Mouse (Mus musculus): ENCODE data around the gene Svop. TPM values are rescaled to one million over a fixed set of nuclear protein-coding genes. Genes with fewer than 3 reads are reported as not detected.

Gene Svop
- total RNA-seq, 2 experiments from 2014 or later: 172 to 190 TPM

DNA sequence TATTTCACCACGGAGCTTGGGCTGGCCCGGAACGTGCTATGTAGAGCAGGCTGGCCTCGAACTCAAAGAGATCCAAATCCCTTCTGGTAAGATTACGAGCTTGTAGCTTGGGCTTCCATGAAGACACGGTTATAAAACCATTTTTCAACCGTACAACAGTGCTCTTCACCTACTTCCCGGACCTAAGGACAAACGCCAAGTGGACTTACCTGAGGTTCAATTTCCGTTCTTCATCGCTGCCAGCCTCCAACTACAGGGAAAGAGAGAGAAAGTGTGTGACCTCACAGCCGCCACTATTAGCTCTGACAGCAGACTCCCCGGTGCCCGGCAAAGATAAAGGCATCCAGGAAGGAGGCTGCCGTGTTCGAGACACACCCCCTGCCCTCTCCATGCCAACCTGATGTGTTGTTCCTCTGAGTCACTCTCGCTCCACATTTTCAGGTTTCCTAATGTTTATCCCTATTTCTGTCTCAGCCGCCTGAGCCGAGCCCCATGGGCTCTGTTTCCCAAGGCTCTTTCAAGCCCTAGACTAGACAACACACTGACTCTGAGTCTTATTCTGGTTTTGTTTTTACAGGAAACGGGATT, 101.8 kb downstream of the Svop start:
- DNase-seq (ENCODE audit: extremely low spot score in 1 of 2, low spot score in 2 of 2): no peak
- Histone ChIP-seq H3K4me3 (no peak overlapping the region), H3K27ac (no peak overlapping the region)
- intact Hi-C loops (cut with DNase I): loop anchor here (5.0 kb wide), 1 partner anchor 32 kb away; no protein-coding TSS in a partner anchor
- TF ChIP-seq CTCF (IDR thresholded peaks at IDR 0.05): no peak

GRCm38 (mm10) chr5:113986182-113986961, 105.0 kb downstream of the Svop start:
- H3K4me3 ChIP-seq: no peak overlapping the region
- no peak for DNase-seq (ENCODE audit: extremely low spot score in 1 of 2, low spot score in 2 of 2)
- intact Hi-C loops (cut with DNase I): no loop called here
- no peak overlapping the region for H3K27ac ChIP-seq
- TF ChIP-seq CTCF (IDR thresholded peaks at IDR 0.05): no peak; the same call in none of the 2 replicates

DNA sequence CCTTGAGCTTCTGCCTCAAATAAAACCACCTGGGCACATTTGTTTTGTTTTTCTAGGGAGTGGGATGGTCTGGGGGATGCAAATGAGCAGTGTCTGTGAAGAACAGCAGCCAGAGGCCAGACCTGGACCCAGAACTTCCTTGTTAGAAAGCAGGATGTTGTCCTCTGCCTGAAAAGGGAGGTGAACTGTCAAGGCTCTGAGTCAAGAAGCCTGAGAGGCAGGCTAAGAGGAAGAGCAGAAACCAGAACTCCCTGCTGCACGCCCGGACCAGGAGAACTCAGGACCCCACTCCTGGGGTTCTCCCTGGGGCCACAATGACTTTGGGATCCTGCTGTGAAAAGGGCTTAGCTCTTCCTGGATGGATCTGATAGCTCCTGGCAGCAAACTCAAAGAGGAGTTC, 105.6 kb downstream of the Svop start:
- no peak for DNase-seq (ENCODE audit: extremely low spot score in 1 of 2, low spot score in 2 of 2)
- TF ChIP-seq CTCF (IDR thresholded peaks at IDR 0.05): no peak
- intact Hi-C loops (cut with DNase I): no loop called here
- no peak overlapping the region for H3K4me3 ChIP-seq
- no peak overlapping the region for H3K27ac ChIP-seq

GRCm38 (mm10) chr5:113984025-113984740, 107.2 kb downstream of the Svop start:
- TF ChIP-seq CTCF (IDR thresholded peaks at IDR 0.05): no peak
- Histone ChIP-seq H3K4me3 (no peak overlapping the region), H3K27ac (no peak overlapping the region)
- DNase-seq (ENCODE audit: extremely low spot score in 1 of 2, low spot score in 2 of 2): no peak
- intact Hi-C loops (cut with DNase I): no loop called here

- H3K27ac ChIP-seq: no peak overlapping the region
- intact Hi-C loops (cut with DNase I): no loop called here
- no peak overlapping the region for H3K4me3 ChIP-seq
- no peak for TF ChIP-seq CTCF (IDR thresholded peaks at IDR 0.05)
- DNase-seq (ENCODE audit: extremely low spot score in 1 of 2, low spot score in 2 of 2): no peak
These were observed 107.8 kb downstream of the Svop start for GRCm38 (mm10) chr5:113983541-113983940.

GRCm38 (mm10) chr5:113981843-113982242, 109.5 kb downstream of the Svop start:
- intact Hi-C loops (cut with DNase I): no loop called here
- TF ChIP-seq CTCF (IDR thresholded peaks at IDR 0.05): no peak
- Histone ChIP-seq H3K4me3 (no peak overlapping the region), H3K27ac (no peak overlapping the region)
- DNase-seq (ENCODE audit: extremely low spot score in 1 of 2, low spot score in 2 of 2): no peak

GRCm38 (mm10) chr5:113981171-113981570, 110.2 kb downstream of the Svop start:
- no peak overlapping the region for H3K27ac ChIP-seq
- no peak overlapping the region for H3K4me3 ChIP-seq
- no peak for TF ChIP-seq CTCF (IDR thresholded peaks at IDR 0.05)
- intact Hi-C loops (cut with DNase I): no loop called here
- DNase-seq (ENCODE audit: extremely low spot score in 1 of 2, low spot score in 2 of 2): no peak

DNA sequence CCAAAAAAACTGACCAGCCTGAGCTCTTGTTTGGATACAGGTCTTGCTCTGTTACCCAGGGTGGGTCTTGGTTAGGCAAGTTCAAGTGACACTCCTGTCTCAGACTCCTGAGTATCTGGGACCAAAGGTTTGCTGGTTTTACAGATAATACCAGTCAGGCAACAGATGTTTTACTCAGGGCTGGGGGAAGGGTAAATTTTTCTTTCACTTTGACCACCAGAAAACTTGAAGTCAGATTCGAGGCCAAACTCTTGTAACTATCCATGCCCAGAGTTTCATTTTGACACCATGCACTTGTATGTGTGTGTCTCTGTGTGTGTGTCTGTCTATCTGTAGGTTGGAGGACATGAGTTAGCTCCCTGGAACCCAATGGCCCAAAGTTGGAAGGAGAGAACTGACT, 110.9 kb downstream of the Svop start:
- Histone ChIP-seq H3K4me3 (no peak overlapping the region), H3K27ac (no peak overlapping the region)
- intact Hi-C loops (cut with DNase I): no loop called here
- TF ChIP-seq CTCF (IDR thresholded peaks at IDR 0.05): no peak
- DNase-seq (ENCODE audit: extremely low spot score in 1 of 2, low spot score in 2 of 2): no peak

GRCm38 (mm10) chr5:113977309-113977708, 114.1 kb downstream of the Svop start:
- Histone ChIP-seq H3K4me3 (no peak overlapping the region), H3K27ac (no peak overlapping the region)
- intact Hi-C loops (cut with DNase I): no loop called here
- no peak for TF ChIP-seq CTCF (IDR thresholded peaks at IDR 0.05)
- DNase-seq (ENCODE audit: extremely low spot score in 1 of 2, low spot score in 2 of 2): no peak

Other genes starting within 250 kb of the Svop start
- gene Coro1c, start 182.8 kb downstream of the Svop start, total RNA-seq (2021): 10 to 100 TPM; 77.9 to 84.3 TPM
- 10 to 100 TPM; 28.2 to 28.6 TPM for gene Ssh1, start 97.7 kb downstream of the Svop start, total RNA-seq (2021)
- not detected for gene Dao, start 87.9 kb downstream of the Svop start, total RNA-seq (2021)
- gene Usp30, start 26.1 kb downstream of the Svop start, total RNA-seq (2021): 10 to 100 TPM; 39.4 to 42.1 TPM
- gene Alkbh2, start 36.6 kb upstream of the Svop start, total RNA-seq (2021): 1 to 10 TPM; 5.9 to 7.2 TPM
- gene Ung, start 38.8 kb upstream of the Svop start, total RNA-seq (2021): 1 to 10 TPM; 2.6 to 3.1 TPM
- gene Acacb, start 55.0 kb upstream of the Svop start, total RNA-seq (2021): 1 to 10 TPM; 4.4 to 5.3 TPM
- gene Foxn4, start 182.2 kb upstream of the Svop start, total RNA-seq (2021): not detected
- gene Myo1h, start 197.6 kb upstream of the Svop start, total RNA-seq (2021): 1 to 10 TPM; 1.6 to 2.6 TPM

Measured in left cerebral cortex, adult 2 months (tissue).